Mouse (Mus musculus) neural tube, embryonic 10.5 days (tissue): ENCODE measurements around the gene Boc.

ENCODE experiments used
- DNase-seq: peaks from one replicate; pipeline ENCODE4 v3.0.0-alpha.2; 2017; ENCODE audit warnings: low spot score; ENCODE audit errors: extremely low spot score

Boc gene

DNA sequence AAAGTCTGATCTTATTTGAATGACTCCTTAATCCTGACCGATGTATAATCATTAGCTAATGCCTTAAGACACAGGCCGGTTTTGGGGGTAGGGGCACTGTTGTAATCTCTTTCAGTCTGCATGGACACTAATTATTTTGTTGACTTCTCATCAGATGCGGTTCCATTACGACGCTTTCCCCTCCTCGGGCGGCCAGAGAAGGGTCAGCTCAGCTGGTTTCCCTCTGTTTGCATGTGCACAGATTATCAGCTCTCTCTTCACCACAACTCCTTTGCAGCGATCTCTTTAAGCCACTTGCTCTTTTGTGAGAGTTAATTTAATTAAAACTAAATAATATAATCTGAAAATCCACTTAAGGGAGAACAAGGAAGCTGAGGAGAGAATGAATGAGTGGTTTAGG is 29.0 kb downstream of the Boc start:
- DNase-seq = no peak

DNA sequence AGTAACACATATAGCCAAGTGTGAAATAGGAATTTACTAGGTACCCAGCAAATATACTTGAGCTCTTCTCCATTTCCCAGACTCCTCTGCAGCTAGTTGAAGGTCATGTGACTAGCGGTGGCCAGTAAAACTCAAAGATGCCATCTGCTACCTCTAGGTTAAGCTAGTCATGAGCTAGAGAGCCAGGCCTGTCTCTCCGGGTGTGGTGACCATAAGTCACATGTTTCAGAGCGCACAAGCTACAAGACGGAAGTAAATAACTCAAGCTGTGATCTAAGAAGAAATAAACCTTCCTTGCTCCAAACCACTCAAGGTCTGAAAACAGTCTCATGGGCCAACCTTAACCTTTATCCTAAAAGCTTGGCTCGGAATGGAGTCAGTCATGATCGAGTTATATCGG is 29.7 kb downstream of the Boc start:
- no peak for DNase-seq

DNA sequence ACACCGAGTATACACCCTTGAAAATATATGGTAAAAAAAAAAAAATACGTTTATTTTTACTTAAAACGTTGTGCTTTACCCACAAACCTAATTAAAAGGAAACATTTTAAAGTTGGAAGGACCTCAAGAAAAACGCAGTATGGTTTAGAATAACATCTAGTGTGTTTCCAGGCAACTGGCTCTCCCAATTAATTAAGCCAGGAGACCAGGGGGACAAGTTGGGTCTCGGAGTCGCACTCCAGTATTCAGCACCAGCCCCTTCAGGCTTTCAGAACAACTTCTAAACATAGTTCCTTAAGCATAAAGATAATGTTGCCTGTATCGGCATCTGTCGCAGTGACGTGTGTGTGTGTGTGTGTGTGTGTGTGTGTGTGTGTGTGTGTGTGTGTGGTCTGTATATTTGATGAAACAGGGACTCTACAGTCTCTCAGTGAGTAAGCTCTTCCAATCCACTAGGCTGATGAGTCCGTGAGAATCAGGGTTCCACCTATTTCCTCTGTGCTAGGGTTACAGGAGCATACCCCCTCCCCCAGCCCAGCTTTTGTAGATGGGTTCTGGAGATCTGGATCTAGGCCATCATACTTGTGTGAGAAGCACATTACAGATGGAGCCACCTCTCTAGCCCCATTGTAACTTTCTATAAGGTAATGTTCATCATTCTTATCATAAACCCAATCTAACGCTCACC is 31.3 kb downstream of the Boc start:
- DNase-seq = no peak

DNA sequence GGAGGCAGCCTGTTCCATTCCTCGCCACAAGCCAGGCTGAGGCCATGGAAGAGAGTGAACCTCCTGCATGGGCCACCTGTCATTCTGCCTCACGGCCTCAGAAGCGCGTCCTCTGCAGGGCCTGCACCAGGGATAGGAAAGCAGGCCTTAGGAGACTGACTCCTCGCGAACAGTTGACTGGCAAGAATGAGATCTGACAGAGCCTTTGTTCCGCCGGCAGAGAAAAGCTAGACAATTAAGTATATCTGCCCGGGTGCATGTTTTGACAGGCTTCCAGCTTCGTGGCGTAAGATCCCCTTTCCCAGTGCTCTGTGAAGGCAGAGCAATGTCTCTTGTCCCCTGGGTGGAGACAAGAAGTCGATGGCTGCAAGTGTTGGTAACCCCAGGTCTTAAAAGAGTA is 32.0 kb downstream of the Boc start:
- DNase-seq = no peak

DNA sequence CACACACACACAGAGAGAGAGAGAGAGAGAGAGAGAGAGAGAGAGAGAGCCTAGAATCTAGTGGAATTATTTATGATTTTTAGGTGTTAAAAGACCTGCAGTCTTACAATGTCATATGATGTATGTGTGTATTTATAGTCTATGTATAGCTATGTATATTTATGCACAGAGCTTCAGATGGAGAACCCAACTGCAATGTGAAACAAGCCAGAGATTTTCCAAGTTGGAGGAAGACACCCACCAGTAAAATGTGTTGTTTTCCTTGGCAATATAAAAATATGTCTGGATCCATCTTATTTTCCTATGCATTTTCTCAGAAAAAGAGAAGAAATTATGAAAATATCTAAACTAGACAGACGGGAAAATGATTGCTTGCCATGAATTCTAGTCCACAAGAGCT is 32.7 kb downstream of the Boc start:
- no peak for DNase-seq

DNA sequence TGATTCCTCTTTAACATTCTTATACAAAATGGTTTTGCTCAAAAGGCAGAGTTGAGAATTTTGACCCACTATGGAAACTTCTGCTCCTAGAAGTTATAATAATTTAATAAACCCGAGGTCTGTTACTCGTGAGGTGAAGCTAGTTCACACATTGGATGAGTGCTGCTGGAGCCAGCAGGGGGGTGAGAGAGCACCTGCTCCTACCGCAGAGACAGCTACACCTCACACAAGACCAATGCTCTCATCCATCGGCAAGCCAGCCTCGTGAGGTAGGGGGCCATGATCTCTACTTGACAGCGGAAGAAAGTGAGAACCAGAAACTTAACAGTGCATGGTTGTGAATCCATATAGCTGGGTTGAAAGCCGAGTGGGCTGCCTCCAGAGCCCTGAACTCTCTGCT is 35.1 kb downstream of the Boc start:
- DNase-seq = no peak

DNA sequence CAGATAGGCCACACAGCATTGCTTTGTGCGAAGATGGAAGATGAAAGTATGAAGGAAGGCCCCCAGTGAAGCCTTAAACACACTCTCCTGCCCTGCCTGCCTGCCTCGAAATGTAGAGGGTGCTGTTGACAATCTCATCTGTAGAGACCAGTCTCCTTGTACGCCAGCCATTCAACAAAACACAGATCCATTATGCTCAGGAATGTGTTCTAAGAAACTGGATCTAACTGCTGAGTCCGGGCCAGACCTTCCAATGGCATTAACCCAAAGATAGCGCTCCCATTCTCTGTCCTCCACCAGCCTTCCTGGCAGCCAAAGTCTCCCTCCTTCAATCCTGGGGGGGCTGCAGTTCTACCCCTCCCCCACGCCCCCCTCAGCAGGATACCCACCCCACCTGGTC is 42.2 kb downstream of the Boc start:
- no peak for DNase-seq

DNA sequence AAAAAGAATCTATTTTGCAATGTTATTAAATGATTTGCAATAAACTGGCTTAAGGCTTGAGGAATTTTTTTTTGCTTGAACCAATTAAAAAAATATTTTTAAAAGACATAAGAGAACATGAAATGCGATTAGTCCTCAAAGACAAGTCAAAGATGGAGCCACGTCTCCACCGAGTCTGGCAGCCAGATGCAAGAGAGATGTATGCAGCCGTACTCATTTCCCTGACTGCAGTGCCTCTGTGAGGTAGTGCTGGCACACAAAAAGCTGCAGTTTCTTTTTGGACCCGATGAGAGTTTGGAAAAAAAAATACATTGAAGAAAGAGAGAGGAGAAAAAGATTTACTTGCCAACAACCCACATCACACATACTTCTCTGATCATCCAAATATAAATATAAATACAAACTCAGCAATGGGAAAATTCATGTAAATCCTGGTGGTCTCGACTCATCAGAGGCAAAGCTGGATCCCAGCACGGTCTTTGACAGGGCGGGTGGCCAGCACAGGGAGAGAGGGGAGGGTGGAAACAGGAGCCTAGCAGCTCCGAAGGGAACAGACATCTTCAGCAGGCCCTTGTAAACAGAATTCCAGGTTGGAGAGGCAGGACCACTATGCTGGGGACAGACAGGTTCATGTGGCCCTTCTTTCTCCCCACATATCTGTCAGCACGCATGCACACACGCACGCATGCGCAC is 48.0 kb downstream of the Boc start:
- DNase-seq = no peak

DNA sequence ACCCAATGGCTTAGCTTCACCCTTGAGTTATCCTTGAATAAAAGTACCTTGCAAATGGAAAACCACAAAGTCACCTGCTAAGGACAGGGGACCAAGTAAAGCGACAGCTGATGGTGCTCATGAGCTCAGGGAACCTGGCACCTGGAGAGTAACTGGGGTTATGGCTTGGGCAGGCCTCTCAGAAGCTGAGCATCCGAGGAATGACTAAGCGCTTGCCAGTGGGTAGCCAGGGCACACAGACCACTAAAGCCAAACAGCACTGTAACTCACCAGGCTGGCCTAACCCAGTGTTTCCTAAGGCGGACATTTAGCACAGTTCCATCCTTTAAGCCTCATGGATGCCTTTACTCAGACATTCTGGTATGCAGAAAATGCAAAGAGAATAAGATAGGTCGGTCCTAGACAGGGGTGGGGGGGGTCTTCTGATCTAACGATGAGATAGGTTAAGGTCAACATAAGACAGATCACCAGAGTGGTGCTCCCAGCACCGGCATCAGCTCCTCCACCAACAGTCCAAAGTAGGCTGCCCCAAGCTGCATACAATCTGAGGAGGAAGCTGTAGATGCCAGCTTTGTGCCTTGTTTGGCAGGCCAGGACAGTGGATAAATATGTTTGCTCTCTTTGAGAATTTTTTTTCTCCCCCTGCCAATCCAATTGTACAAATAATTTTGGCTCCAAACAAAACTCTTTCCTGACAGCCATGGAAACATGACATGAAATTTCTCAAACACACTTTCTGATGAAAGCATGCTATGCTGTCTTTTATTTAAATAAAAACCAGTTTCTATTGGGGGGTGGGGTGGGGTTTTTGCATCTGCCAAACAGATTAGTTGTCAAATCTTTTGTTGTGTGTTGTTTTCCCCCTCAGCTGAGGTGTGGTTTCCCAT is 49.0 kb downstream of the Boc start:
- DNase-seq = no peak

DNA sequence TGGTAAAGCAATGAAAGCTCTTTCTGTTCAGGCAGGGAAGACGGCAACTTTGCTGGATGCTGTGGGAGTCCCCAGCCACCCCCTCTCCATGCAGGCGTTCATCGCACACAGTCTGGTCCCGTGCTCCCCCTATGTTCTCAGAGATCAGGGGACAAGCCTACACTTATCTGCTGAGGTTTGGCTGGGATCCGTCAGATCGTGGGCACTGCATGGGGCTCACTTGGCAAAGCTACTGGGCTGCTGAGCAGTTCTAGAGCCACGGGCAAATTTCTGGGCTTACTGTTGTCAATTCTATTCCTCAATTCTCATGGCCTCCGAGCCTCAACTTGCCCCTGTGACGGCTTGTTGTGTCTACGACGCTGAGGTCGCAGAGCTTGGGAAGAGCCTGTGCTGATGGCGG is 49.9 kb downstream of the Boc start:
- DNase-seq = no peak

DNA sequence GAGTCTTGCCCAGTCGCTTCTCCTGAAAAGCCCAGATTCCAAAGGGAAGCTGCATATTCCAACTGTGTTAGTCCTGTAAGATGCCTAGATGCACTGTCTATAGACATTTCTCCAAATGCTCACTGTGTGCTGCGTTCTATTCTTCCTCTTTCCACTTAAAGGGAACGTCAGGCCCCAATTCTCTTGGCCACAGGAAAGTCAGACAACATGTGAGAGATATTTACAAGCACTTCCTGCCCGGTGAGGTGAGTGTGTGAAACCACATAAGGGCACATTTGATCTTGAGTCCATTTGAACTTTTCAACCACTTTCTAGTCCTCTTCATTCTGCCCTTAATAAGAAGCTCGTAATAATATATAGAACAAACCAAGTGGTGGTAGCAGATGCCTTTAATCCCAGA is 50.7 kb downstream of the Boc start:
- no peak for DNase-seq

DNA sequence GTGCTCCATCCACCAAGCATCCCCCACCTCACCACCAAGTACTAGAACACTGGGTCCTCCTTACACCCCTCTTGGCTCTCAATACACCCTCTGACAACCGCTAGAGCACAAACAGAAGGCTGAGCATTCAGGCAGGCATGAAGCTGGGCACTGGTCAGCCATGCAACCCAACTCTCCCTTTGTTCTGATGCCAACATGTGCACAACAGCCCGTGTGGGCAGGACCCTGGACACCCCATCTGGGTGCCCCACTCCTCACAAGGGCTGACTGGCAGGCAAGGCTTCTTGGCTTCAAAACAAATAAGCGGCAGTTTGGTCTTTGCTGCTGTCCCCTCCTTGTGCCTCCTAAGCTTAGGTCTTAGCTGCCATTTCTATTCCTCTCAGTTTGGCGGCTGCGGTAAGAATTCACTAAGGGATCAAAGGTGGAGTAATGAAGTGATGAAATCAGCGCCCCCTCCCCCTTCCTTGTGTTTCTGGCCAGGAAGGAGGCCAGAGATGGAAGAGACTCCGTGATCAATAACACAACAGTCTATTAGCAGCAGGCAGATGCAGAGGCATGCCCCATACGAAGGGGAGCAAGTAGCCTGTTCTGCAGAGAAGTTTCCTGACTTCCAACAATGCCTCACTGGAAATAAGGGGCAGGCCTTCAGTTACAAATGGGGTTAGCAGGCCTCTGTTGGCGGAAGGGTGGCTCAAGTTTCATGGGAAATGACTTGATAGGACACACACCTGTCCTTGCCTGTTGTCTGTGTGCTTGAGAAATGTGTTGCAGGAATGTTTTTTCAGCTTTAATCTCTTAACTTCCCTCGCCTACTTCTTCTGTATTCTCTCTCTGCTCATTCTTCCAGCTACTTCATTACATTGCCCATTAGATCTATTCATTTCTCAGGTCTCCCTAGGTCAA is 51.4 kb downstream of the Boc start:
- DNase-seq = no peak

DNA sequence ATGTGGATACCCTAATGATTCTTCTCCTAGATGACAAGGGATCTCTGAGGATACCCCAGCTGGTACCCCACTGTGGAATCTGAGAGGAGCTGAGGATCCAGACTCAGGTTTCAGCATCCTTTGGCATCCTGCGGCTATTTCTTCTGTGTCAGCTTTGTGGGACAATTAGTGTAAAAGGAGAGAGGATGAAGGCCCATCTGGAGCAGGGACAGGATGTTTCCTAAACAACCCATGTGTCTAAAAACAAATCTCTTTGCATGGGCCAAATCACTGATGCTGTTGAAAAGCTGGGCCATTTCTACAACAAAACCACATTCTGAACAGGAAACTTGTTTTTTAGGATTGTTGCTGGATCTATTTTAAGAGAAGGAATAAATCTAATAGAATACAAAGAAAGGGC is 53.5 kb downstream of the Boc start:
- no peak for DNase-seq

DNA sequence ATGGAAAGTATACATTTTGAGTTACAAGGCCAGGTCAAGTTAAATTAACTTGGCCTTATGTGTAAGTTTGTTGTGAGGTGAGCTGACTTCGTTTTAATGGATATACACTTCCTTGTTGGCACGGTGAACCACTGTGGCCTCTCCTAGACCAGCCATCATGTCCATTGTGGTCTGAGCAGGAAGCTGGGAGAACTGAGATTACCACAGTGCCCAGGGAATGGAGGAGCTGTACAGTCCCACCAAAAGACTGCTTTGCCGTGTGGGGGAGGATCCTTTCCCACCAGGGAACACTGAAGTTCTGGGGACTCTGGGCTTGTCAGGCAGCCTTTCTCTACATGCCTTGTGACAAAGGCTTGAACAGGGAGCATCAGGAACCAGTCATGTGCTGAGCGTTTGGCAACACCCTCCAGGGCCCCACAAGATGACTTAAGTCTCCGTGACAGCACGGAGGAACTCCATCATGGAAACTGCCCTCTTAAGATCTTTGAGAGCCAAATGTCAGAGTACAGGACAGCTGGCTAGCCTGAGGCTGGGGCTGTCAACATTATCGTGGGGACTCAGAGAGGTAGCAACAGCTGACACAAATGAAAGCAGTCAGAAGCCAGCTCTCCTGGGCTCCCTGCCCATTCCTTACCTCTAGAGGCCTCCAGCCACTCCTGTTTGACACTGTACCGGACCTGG is 55.7 kb downstream of the Boc start:
- DNase-seq = no peak

DNA sequence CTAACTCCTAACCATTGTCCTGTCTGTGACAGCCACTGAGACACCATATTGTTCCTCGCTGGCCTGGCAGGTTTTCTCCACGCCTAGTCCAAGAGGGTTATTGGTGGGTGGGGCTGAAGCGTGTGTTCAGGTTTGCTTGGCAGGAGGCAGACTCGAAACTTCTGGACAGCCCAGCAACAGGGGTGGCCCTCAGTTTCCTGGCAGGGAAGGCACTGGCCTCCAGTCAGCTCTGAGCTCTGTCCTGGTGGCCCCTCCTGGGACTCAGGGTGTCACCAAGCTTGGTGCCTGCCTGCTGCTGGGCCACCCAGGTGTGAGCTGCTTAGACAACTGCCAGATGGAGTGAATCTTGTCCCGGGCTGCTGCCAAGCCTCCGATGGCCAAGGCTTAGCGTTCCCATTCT is 56.4 kb downstream of the Boc start:
- DNase-seq = no peak

DNA sequence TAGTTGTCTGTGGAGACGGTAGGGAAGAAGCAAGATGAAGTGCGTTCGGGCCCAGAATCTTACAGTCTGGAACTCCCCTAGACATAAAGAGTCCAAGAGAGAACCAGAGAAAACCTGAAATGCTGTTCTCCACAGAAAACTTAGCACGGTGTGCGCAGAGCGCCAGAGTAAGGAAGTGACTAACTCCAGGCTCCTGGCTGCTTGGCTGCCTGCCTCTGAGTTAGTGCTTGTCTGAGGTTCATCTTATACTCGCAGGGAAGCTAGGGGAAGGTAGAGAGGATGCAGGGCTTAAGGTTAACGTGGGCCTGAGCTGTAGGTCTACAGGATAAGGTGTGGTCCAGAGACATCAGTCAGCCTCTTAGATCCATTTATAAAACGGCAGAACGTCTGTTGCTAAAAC is 56.9 kb downstream of the Boc start:
- no peak for DNase-seq

DNA sequence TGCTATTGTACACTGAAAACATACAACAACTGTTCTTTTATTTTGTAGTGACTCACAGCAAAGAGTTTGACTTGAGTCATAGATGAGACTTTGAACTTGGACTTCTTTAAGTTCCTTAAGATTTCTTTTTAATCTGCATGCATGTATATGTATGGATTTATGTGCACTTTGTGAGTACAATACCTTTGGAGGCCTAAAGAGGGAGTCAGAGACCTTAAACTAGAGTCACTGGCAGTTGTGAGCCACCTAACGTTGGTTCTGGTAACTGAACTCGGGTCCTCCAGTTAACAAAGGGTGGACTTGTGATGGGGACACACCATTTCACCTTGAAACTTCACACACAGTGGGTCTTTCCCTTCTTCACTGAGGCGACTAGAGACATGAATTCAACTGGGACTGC is 60.2 kb downstream of the Boc start:
- no peak for DNase-seq

DNA sequence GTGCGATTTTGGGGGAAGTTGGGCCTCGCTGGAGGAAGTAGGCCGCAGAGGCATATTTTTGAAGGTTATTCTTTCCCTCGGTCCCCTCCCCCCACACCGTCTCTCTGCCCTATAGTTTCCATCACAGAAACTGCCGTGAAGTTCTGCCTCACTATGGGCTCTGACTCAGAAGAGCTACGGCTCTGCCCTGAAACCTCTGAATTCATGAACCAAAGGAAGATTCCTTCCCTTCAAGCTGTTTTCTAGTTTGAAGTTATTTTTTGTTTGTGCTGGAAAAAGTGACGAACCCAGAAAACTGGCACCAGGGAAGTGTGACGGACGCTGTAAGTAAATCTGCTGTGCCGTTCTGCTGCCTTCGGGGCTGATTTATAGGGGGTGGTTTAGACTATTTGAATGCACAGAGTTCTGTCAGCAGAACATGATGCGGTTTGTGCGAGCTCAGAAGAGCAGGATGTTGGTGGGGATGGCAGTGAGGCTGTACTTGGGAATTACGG is 61.7 kb downstream of the Boc start:
- DNase-seq = no peak

DNA sequence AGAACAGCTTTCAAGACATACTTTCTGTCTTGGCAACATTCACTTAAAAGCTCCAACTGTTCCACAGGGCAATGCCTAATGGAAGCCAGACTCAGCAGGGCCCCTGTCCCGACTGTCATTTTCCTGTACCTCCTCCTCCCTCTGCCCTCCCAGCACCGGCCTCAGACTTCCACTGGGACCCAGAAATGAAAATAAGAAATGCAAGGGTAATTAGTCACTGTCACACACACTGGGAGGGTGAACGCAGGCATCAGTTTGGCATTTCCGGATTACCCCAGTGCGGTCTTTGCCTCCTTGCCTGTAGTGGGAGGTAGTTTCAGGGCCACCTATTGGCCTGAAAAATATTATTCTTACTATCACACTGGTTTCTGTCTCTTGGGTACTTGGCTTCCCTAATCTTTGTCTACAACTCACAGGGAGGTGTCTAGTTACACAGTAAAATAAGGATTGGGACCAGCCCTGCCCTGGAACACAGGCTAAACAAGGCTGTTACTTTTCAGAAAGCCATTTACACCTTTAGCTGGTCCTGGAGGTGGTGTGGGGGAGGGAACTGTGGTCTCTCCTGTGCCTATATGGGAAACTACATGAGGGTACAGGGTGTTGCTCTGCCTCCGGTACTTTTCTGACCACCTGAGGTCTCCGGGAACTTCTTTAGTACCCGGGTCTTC is 64.1 kb downstream of the Boc start:
- peak; percentile 51 for DNase-seq

DNA sequence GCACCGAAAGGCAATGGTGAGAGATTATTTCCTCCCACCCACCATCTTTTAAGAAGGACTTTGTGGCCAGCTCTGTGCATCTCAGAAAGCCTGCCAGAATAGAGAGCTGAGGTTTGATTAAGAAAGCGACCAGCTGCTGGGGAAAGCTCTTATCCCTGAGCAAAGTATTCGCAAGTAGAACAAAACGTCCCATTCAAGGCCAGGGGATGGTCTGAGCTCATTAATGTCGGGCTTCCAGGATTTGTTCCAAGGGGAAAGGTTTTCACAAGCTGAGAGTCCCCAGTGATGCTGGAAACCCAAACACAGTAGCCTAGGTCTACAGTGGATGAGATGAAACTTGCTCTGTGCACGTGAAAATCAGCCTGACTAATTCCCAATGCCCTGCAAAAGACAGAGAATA is 64.8 kb downstream of the Boc start:
- no peak for DNase-seq
